Mouse (Mus musculus): ENCODE measurements around the gene Dffa.
"Not testable (repeated sequence)": the region's sequence is repeated elsewhere in the genome, so short reads cannot be mapped to it uniquely, and the experiment has no call there.

DNA sequence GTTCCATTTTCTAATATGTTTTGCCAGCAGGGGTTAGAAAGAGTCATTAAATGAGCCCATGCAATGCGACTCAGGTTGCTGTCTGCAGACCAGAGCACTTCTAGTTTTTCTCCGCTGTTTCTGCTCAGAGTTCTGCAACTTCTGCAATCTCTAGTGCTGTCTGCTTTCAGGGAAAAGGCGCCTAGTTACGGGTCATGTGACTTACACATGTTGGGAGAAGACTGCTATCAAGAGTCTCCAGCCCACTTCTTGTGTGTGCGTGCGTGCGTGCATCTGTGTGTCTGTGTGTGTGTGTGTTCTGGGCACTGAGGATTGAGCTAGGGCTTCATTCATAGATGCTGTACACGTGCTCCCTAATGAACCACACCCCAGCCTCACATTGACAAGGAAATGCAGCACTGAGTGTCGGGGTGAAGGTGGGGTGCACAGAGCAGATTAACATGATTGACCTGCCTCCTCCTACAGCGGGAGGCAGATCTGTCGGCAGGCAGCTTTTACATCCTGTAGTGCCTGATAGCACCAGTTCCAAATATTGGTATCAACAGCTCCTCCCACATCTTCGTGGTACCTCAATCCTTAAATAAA is 16.1 kb downstream of the Dffa start:
- TF ChIP-seq CTCF, EP300 (IDR thresholded peaks at IDR 0.05; ENCODE audit: low read depth): not testable (repeated sequence)

All from liver, embryonic 14.5 days (tissue).